Mouse (Mus musculus) inflammation-experienced regulatory T-cells, adult 16 weeks (primary cell): Measurements from ENCODE around the gene Usp37. TPM values are rescaled to one million over a fixed set of nuclear protein-coding genes. Genes with fewer than 3 reads are reported as not detected.

Experiments used
- polyA plus RNA-seq: library from polyadenylated mRNA; unstranded; fragments of 100-300 nt; shearing (Covaris generic); gene quantifications from one replicate; pipeline ENCODE4 v1.2.1, GENCODE M21; 2017

Usp37 gene
- polyA plus RNA-seq: 22.0 TPM

GRCm38 (mm10) chr1:74544184-74544583 lies at the start of gene Usp37:
Gene Usp37 (minus strand): TSS chr1:74544284.

GRCm38 (mm10) chr1:74587773-74588445 lies 43.8 kb upstream of the Usp37 start, which contains the start of the genes Zfp142 and Bcs1l:
Gene Zfp142 (minus strand): TSS chr1:74588246.
Gene Bcs1l (plus strand): TSS chr1:74588289.

GRCm38 (mm10) chr1:74542451-74542961 lies 1.6 kb downstream of the Usp37 start, which contains the start of gene Plcd4:
Gene Plcd4 (plus strand): TSS chr1:74542888.

GRCm38 (mm10) chr1:74505721-74506464 lies 38.2 kb downstream of the Usp37 start, which contains the start of gene Cnot9:
Gene Cnot9 (plus strand): TSS chr1:74506058.

GRCm38 (mm10) chr1:74408589-74409504 lies 135.2 kb downstream of the Usp37 start, which contains the start of gene Vil1:
Gene Vil1 (plus strand): TSS chr1:74409376.

GRCm38 (mm10) chr1:74390924-74391748 lies 152.9 kb downstream of the Usp37 start, which contains the start of gene Ctdsp1:
Gene Ctdsp1 (plus strand): TSS chr1:74391509.

Other genes with a start within 250 kb of the Usp37 start
- 35.4 TPM for gene Tmbim1, start 238.7 kb downstream of the Usp37 start, polyA plus RNA-seq
- gene Catip, start 182.2 kb downstream of the Usp37 start, polyA plus RNA-seq: not detected
- gene Slc11a1, start 169.1 kb downstream of the Usp37 start, polyA plus RNA-seq: 5.1 TPM
- 6.2 TPM for gene Ctdsp1, start 152.8 kb downstream of the Usp37 start, polyA plus RNA-seq
- 0.22 TPM for gene Vil1, start 134.9 kb downstream of the Usp37 start, polyA plus RNA-seq
- gene Cnot9, start 38.2 kb downstream of the Usp37 start, polyA plus RNA-seq: 38.5 TPM
- gene Plcd4, start 1.4 kb downstream of the Usp37 start, polyA plus RNA-seq: 0.98 TPM
- 17.5 TPM for gene Zfp142, start 44.0 kb upstream of the Usp37 start, polyA plus RNA-seq
- gene Bcs1l, start 44.0 kb upstream of the Usp37 start, polyA plus RNA-seq: 14.3 TPM
- gene Rnf25, start 57.1 kb upstream of the Usp37 start, polyA plus RNA-seq: 33.1 TPM
- gene Stk36, start 57.2 kb upstream of the Usp37 start, polyA plus RNA-seq: 0.18 TPM
- gene Ttll4, start 117.5 kb upstream of the Usp37 start, polyA plus RNA-seq: 48.4 TPM
- 0.51 TPM for gene Cyp27a1, start 169.3 kb upstream of the Usp37 start, polyA plus RNA-seq
- not detected for gene Prkag3, start 204.9 kb upstream of the Usp37 start, polyA plus RNA-seq
- not detected for gene Wnt6, start 227.6 kb upstream of the Usp37 start, polyA plus RNA-seq
- gene Wnt10a, start 247.2 kb upstream of the Usp37 start, polyA plus RNA-seq: 0.43 TPM